Mouse (Mus musculus): ENCODE measurements around the gene Akirin2. TPM values are rescaled to one million over a fixed set of nuclear protein-coding genes. Genes with fewer than 3 reads are reported as not detected.

Gene Akirin2
- polyA plus RNA-seq (2015; fragmentation: Nextera tagmentation; extraction: Ambion mirVana) = 12.2 and 14.7 TPM in 2 replicates

GRCm38 (mm10) chr4:34550748-34551097 lies at the start of gene Akirin2:
TSS of gene Akirin2 (plus strand) at chr4:34550937.
- peak; percentile 61 for ATAC-seq (ENCODE audit: insufficient read depth, low FRiP score)
- Histone ChIP-seq H3K9ac (ENCODE audit: low read length) (peak within 1 kb of the TSS; percentile 84), H3K27ac (ENCODE audit: low read length) (peak within 1 kb of the TSS; percentile 91), H3K27me3 (ENCODE audit: control insufficient read depth, insufficient read depth, low read length) (no peaks in the 10 kb centered on the region), H3K9me3 (replicated peaks; ENCODE audit: control insufficient read depth, low read length) (no peaks in the 10 kb centered on the region), H3K4me3 (replicated peaks; ENCODE audit: low read length) (peak within 1 kb of the TSS; percentile 68), H3K36me3 (ENCODE audit: control insufficient read depth, insufficient read depth, low read length) (no peaks in the 10 kb centered on the region), H3K4me1 (ENCODE audit: control insufficient read depth, insufficient read depth, low read length) (peaks cover 6% of the 10 kb centered on the region), H3K4me2 (ENCODE audit: low read depth, low read length) (peak within 1 kb of the TSS; percentile 85)
- under 1% methylated on average over 48 of the region's 53 CpGs for WGBS

DNA sequence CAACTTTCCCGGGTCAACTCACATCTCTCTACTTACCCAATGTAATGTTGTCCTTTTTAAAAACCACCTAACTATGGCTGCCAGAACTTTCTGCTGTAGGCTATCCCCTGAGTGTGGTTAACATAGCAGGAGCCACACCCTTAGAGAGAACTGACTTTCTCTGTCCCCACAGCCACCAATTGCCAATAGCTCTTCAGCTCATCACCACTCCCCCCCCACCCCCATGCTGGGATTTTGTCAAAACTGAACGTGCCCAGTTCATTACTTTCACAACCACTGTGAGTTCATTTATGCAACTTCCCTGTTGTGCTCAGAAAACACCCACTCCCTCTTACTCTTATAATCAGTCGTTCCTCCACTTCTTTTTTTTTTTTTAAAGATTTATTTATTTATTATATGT lies 40.4 kb upstream of the Akirin2 start:
- no peaks in the 10 kb centered on the region for H3K27me3 ChIP-seq (ENCODE audit: control insufficient read depth, insufficient read depth, low read length)
- H3K27ac ChIP-seq (ENCODE audit: low read length) = no peak overlapping the region
- no peak overlapping the region for H3K4me2 ChIP-seq (ENCODE audit: low read depth, low read length)
- no peaks in the 10 kb centered on the region for H3K36me3 ChIP-seq (ENCODE audit: control insufficient read depth, insufficient read depth, low read length)
- no peak for ATAC-seq (ENCODE audit: insufficient read depth, low FRiP score)
- no peak overlapping the region for H3K4me3 ChIP-seq (replicated peaks; ENCODE audit: low read length)
- 79% methylated on average over 3 of the region's 3 CpGs for WGBS
- H3K4me1 ChIP-seq (ENCODE audit: control insufficient read depth, insufficient read depth, low read length) = no peaks in the 10 kb centered on the region
- H3K9me3 ChIP-seq (replicated peaks; ENCODE audit: control insufficient read depth, low read length) = no peaks in the 10 kb centered on the region
- H3K9ac ChIP-seq (ENCODE audit: low read length) = no peak overlapping the region

- no peaks in the 10 kb centered on the region for H3K9me3 ChIP-seq (replicated peaks; ENCODE audit: control insufficient read depth, low read length)
- WGBS = 64% methylated on average over 3 of the region's 3 CpGs
- H3K27ac ChIP-seq (ENCODE audit: low read length) = no peak overlapping the region
- no peak overlapping the region for H3K4me3 ChIP-seq (replicated peaks; ENCODE audit: low read length)
- no peaks in the 10 kb centered on the region for H3K36me3 ChIP-seq (ENCODE audit: control insufficient read depth, insufficient read depth, low read length)
- H3K4me1 ChIP-seq (ENCODE audit: control insufficient read depth, insufficient read depth, low read length) = no peaks in the 10 kb centered on the region
- ATAC-seq (ENCODE audit: insufficient read depth, low FRiP score) = no peak
- H3K27me3 ChIP-seq (ENCODE audit: control insufficient read depth, insufficient read depth, low read length) = no peaks in the 10 kb centered on the region
- no peak overlapping the region for H3K9ac ChIP-seq (ENCODE audit: low read length)
- no peak overlapping the region for H3K4me2 ChIP-seq (ENCODE audit: low read depth, low read length)
Observed at GRCm38 (mm10) chr4:34522846-34523245, 27.9 kb upstream of the Akirin2 start.

DNA sequence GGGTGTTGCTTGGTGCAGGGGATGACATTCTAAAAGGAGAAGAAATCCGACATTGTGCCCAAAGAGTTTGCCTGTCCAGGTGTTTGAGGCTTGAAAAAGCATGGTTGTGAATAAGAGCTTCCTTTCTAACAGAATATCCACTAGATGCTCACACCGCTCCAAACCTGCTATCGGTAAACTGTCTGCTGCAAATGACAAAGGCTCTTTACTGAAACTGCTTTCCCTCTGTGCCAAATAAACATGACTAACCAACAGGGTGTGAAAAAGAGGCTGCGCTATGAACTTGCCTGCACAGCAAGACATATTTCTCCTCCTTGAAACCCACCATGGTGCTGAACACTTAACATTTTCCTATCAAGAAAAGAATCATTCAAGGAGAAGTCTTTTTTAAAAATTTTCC lies 27.2 kb upstream of the Akirin2 start:
- no peaks in the 10 kb centered on the region for H3K9me3 ChIP-seq (replicated peaks; ENCODE audit: control insufficient read depth, low read length)
- H3K27ac ChIP-seq (ENCODE audit: low read length) = no peak overlapping the region
- H3K4me3 ChIP-seq (replicated peaks; ENCODE audit: low read length) = no peak overlapping the region
- no peak overlapping the region for H3K9ac ChIP-seq (ENCODE audit: low read length)
- H3K4me1 ChIP-seq (ENCODE audit: control insufficient read depth, insufficient read depth, low read length) = no peaks in the 10 kb centered on the region
- no peak overlapping the region for H3K4me2 ChIP-seq (ENCODE audit: low read depth, low read length)
- no peaks in the 10 kb centered on the region for H3K27me3 ChIP-seq (ENCODE audit: control insufficient read depth, insufficient read depth, low read length)
- no peak for ATAC-seq (ENCODE audit: insufficient read depth, low FRiP score)
- WGBS = 88% methylated on average over 4 of the region's 4 CpGs
- H3K36me3 ChIP-seq (ENCODE audit: control insufficient read depth, insufficient read depth, low read length) = no peaks in the 10 kb centered on the region

- no peak overlapping the region for H3K4me3 ChIP-seq (replicated peaks; ENCODE audit: low read length)
- 76% methylated on average over 3 of the region's 3 CpGs for WGBS
- H3K9ac ChIP-seq (ENCODE audit: low read length) = no peak overlapping the region
- H3K27me3 ChIP-seq (ENCODE audit: control insufficient read depth, insufficient read depth, low read length) = no peaks in the 10 kb centered on the region
- no peak overlapping the region for H3K27ac ChIP-seq (ENCODE audit: low read length)
- no peaks in the 10 kb centered on the region for H3K36me3 ChIP-seq (ENCODE audit: control insufficient read depth, insufficient read depth, low read length)
- no peaks in the 10 kb centered on the region for H3K9me3 ChIP-seq (replicated peaks; ENCODE audit: control insufficient read depth, low read length)
- no peak overlapping the region for H3K4me2 ChIP-seq (ENCODE audit: low read depth, low read length)
- ATAC-seq (ENCODE audit: insufficient read depth, low FRiP score) = no peak
- no peaks in the 10 kb centered on the region for H3K4me1 ChIP-seq (ENCODE audit: control insufficient read depth, insufficient read depth, low read length)
Observed at GRCm38 (mm10) chr4:34526771-34527170, 24.0 kb upstream of the Akirin2 start.

DNA sequence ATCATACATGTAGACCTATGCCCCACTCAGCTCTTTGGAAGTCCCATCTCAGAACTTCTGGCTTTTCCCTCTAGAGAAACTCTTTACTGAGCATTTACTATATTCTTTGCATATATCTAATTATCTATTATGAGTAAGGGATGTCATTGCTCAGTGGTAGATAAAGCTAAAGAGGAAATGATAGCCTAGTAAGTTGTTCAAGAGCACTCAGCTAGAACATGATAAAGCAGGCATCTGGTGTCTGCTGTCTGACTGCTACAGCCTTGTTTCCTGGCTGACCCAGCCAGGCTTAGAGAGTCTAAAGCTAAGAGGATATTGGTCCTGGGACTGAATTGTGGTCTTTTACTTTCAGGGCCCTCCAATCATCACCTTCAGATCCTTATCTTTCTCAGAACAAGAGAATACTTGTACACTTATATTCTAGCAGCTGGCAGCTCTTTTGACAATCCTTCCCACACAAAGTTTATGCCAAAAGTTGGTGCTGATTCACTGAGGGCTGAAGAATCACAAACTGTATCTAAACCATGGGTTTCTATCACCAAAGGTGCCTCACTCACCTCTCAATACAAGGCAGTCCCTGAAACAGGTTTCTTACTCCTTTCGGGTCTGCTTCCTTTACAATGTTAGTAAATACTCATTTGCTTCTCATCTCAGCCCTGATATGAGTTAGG lies 22.2 kb upstream of the Akirin2 start:
- ATAC-seq (ENCODE audit: insufficient read depth, low FRiP score) = no peak
- Histone ChIP-seq H3K4me3 (replicated peaks; ENCODE audit: low read length) (no peak overlapping the region), H3K27me3 (ENCODE audit: control insufficient read depth, insufficient read depth, low read length) (no peaks in the 10 kb centered on the region), H3K27ac (ENCODE audit: low read length) (no peak overlapping the region), H3K9me3 (replicated peaks; ENCODE audit: control insufficient read depth, low read length) (no peaks in the 10 kb centered on the region), H3K4me2 (ENCODE audit: low read depth, low read length) (no peak overlapping the region), H3K4me1 (ENCODE audit: control insufficient read depth, insufficient read depth, low read length) (no peaks in the 10 kb centered on the region), H3K9ac (ENCODE audit: low read length) (no peak overlapping the region), H3K36me3 (ENCODE audit: control insufficient read depth, insufficient read depth, low read length) (no peaks in the 10 kb centered on the region)
- 68% methylated on average over 1 of the region's 1 CpGs for WGBS

- Histone ChIP-seq H3K9me3 (replicated peaks; ENCODE audit: control insufficient read depth, low read length) (no peaks in the 10 kb centered on the region), H3K4me3 (replicated peaks; ENCODE audit: low read length) (no peak overlapping the region), H3K27me3 (ENCODE audit: control insufficient read depth, insufficient read depth, low read length) (no peaks in the 10 kb centered on the region), H3K4me2 (ENCODE audit: low read depth, low read length) (no peak overlapping the region), H3K27ac (ENCODE audit: low read length) (no peak overlapping the region), H3K4me1 (ENCODE audit: control insufficient read depth, insufficient read depth, low read length) (no peaks in the 10 kb centered on the region), H3K36me3 (ENCODE audit: control insufficient read depth, insufficient read depth, low read length) (no peaks in the 10 kb centered on the region), H3K9ac (ENCODE audit: low read length) (no peak overlapping the region)
- no peak for ATAC-seq (ENCODE audit: insufficient read depth, low FRiP score)
- WGBS = 60% methylated on average over 4 of the region's 4 CpGs
Observed at GRCm38 (mm10) chr4:34529379-34529778, 21.4 kb upstream of the Akirin2 start.

DNA sequence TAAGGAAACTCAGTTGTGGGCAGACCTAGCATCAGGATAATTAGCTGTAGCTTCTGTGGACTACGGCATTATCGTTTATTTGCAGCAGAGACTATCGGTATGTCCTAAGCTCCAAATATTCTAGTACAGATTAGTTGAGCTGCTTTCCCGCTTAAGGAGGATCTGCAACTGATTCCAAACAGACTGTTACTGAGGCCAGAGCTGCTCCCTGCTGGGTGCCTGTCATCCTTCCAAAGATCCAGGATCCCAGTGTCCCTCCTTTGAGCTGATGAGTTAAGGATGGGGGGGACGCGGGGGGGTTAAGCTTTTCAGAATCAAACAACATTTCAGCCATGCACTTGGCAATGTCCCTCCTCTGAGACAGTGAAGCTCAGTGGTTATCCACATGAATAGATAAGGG lies 20.8 kb upstream of the Akirin2 start:
- WGBS = 83% methylated on average over 6 of the region's 6 CpGs
- Histone ChIP-seq H3K27me3 (ENCODE audit: control insufficient read depth, insufficient read depth, low read length) (no peaks in the 10 kb centered on the region), H3K9ac (ENCODE audit: low read length) (no peak overlapping the region)

DNA sequence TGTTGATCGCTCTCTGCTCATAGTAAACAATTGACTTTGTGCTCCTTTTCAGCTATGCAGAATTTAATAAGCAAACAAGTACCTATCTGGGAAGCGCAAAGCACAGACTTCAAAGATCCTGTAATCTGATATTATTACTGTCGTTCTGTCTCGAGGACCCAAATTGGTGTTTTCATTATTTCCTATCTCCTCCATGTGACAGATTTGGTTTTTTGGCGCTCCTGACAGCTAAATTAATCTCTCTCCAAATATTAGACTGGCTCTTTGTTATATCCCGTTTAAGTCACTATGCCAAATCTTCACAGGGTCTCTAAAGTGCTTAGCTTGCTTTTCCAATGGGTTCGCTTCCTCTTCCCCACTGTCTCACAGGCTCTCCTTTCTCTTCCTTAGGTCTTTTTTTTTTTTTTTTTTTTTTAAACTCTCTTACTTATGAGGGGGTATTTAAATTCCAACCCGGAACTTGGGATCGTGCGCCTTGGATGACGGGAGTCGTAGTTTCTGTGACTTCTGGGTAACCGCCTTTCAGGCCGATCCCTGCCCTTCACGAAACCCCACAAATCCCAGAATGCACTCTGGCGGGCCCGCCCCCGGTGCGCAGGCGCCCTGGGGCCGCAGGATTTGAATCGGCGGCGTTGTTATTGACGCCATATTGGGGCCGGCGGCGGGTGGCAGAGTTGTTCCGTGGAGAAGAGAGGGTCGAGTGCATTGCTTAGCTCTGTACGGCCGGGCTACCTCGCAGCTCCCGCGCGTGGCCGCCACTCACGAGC lies 573 bp upstream of the Akirin2 start:
- Histone ChIP-seq H3K9ac (ENCODE audit: low read length) (peak overlapping the region; percentile 84), H3K36me3 (ENCODE audit: control insufficient read depth, insufficient read depth, low read length) (no peaks in the 10 kb centered on the region), H3K9me3 (replicated peaks; ENCODE audit: control insufficient read depth, low read length) (no peaks in the 10 kb centered on the region), H3K27ac (ENCODE audit: low read length) (peak overlapping the region; percentile 91), H3K27me3 (ENCODE audit: control insufficient read depth, insufficient read depth, low read length) (no peaks in the 10 kb centered on the region), H3K4me2 (ENCODE audit: low read depth, low read length) (peak overlapping the region; percentile 58), H3K4me1 (ENCODE audit: control insufficient read depth, insufficient read depth, low read length) (peaks cover 4% of the 10 kb centered on the region), H3K4me3 (replicated peaks; ENCODE audit: low read length) (peak overlapping the region; percentile 68)
- peak; percentile 95 for ATAC-seq (ENCODE audit: insufficient read depth, low FRiP score)
- under 1% methylated on average over 38 of the region's 38 CpGs for WGBS

More for the DNA sequence above, 20.8 kb upstream of the Akirin2 start:
- Histone ChIP-seq H3K36me3 (ENCODE audit: control insufficient read depth, insufficient read depth, low read length) (no peaks in the 10 kb centered on the region), H3K4me3 (replicated peaks; ENCODE audit: low read length) (no peak overlapping the region), H3K9me3 (replicated peaks; ENCODE audit: control insufficient read depth, low read length) (no peaks in the 10 kb centered on the region), H3K27ac (ENCODE audit: low read length) (no peak overlapping the region), H3K4me1 (ENCODE audit: control insufficient read depth, insufficient read depth, low read length) (no peaks in the 10 kb centered on the region), H3K4me2 (ENCODE audit: low read depth, low read length) (no peak overlapping the region)
- no peak for ATAC-seq (ENCODE audit: insufficient read depth, low FRiP score)
